Mouse (Mus musculus): ENCODE measurements at regions not wholly inside any gene's neighbourhood (a gene's known extent, or its start where the extent isn't known, plus 50 kb on each side); places are given as distances from the start of the nearest gene placed in this dataset.

DNA sequence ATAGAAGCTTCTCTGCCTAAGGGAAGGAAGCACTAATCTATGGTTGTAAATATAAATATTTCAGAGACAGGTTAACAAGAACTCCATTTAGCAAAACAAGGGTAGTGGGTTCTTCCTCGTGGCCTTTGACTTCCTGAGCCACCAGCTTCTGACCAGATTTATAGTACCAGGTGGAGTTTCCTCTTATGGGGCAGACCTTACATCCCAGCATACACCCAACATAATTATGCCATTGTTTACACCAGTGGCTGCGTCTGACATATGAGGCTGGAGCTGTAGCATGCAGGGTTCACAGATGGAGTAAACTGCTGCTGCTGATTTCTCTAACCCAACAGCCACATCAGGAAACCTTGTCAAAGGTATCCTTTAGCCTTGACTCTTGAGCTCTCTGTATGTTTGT is 75.5 kb downstream of the Trib2 start:
- no peak for DNase-seq (ENCODE audit: low spot score)

DNA sequence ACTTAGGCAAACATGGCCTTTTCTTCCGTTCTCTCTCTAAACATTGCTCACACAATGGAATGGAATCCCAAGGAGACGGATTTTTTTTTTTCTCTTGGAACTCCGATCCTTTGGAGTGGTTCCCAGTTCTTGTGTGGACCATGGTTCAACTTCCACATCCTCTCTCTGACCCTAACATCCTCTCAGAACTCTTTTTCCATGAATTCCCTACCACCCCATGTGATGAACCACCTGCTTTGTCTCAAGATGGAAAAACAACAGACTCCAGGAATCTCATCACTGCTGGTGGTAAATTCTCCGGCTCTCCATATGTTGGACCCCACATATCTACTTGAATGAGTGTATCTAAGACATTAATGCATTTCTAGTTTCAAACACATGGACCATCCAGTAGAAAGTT is 77.7 kb downstream of the Trib2 start:
- no peak for DNase-seq (ENCODE audit: low spot score)

DNA sequence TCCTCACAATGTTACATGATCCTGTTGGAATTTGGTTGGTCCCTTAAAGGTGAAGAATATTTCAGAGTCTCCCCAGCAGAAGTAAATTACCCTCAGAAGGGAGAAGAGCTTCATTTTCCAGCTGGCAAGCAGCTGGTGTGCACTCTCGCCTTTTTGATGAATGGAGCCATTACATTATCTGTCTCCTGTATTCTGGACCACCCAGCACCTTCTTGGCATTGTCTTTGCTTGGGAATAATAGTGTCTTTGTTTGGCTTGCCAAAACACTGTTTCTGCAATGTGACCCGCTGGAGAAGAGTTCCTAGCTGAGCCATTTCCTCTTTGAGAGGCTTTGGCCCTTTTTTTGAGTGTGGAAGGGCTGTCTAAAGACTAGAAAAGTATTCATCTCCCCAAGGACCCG is 85.5 kb downstream of the Trib2 start:
- DNase-seq (ENCODE audit: low spot score) = peak; percentile 26

DNA sequence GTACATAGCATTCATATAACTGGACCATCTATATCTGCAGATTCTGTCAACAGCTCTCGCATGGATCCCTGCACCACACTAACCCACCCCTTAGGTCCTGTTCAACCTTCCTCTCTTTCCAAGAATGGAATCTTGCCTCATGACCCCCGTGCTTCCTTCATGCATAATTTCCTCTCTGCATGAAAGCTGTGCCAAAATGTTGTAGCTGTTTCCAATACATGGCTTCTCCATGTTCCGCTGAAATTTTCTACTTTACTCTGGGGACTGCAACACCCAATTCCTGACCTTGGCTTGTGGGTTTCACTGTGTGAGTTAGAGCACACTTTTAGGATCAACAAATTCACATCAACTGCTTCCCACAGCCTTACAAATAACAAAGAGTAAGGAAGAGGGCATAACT is 87.0 kb downstream of the Trib2 start:
- DNase-seq (ENCODE audit: low spot score) = no peak

DNA sequence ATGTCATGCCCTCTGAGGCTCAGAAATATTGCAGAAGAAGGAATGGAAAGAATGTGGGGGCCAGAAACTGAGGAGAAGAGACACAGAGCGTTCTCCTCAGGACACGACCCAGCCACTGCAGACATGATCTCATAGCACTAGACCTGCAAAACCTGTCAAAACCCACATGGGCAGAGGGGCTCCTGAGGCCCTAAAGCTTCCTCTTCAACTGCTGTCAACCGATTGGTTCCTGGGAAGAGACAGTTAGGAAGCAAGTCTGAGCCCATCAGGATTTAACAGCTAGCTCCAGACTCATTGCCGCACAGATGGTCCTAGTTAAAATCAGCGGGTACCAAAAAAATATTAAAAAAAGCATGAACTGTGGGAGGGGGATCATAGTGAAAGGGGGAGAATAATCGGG is 93.2 kb downstream of the Trib2 start:
- DNase-seq (ENCODE audit: low spot score) = no peak

DNA sequence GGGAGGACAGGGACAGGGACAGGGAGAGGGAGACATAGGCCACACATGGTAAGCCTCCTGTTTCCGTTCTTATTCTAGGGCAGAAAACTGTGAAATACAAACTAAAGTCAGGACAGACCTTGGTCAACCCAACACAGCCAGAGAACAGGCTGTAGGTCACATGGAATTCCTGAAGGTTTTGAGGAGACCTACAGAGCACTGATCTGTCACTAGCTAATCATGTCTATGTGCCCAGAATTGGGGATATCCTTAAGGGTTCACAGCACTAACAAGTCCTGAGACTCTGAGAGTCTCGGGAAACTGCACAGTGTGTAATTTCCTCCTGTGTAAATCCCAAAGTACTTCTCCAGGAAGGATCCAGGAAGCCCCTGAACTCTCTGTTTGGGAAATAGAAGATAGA is 94.6 kb downstream of the Trib2 start:
- no peak for DNase-seq (ENCODE audit: low spot score)

DNA sequence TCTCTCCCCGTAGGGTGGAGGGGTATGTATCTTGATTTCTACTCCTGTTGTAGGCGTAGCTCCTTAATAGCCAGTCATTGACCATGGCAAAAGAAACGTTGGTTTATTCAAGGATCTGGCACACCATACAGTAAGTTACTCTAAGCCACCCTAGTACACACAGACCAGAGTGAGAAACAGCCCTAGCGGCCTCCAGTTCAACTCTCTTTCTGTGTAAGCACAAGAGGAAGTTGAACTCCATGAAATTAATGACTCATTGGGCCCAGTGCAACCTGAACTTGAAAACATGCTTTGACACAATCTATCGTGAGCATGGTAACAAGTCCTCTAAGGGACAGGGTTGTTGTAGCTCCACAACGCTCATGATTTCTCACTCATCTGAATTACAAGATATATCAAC is 96.6 kb downstream of the Trib2 start:
- DNase-seq (ENCODE audit: low spot score) = no peak

DNA sequence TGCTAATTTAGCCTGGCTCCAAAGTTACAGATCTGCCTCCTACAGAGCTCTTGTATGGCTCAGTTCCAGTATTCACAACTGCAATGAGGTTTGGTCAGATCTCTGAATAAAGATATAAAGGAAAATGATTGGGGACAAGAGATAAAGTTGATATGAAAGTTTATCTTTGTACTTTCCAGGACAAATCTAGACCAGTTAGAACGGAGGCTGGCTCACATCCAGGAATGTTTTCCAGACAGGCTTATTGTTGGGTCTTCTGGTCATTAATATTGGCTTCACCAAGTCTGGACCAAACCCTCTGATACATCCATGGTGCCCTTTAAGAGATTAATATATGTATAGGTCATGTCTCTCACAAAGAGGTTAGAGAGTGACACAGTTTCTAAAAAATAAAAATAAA is 97.9 kb downstream of the Trib2 start:
- DNase-seq (ENCODE audit: low spot score) = no peak

DNA sequence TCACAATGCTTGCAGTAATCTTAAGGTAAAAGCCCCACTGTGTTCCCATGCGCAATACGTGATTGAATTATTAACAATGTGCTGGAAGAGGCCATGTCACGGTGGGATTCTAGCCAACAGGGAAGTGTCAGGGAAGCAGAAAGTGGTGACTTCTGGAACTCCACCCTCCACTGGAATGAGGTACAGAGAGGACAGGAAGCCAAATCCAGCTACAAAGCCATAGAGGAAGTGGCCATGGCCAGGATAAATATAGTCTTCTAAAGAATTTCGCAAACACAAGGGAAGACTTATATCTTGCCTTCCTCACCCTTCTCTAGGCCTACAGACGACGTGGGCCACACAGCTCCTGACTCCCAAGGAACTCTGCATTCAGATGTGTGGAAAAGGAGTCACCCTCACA is 98.7 kb downstream of the Trib2 start:
- DNase-seq (ENCODE audit: low spot score) = no peak

DNA sequence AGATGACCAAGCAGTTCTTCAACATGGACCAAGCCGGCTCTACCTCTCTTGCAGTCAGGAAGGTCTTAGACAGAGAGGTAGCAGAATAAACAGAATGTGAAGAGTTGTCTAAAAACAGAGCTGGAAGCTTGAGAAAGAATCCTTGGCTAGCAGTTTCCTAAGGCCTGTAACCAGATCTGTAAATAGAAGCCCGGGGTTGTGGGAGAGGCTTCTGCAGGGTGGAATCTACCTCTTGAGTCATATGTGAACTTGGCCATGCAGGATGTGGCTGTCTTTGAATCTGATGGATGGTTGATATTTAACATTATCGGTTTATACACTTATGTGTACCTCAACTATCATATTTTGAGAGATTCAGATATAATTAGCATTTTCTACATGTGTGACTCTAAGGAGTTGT is 99.4 kb downstream of the Trib2 start:
- no peak for DNase-seq (ENCODE audit: low spot score)

DNA sequence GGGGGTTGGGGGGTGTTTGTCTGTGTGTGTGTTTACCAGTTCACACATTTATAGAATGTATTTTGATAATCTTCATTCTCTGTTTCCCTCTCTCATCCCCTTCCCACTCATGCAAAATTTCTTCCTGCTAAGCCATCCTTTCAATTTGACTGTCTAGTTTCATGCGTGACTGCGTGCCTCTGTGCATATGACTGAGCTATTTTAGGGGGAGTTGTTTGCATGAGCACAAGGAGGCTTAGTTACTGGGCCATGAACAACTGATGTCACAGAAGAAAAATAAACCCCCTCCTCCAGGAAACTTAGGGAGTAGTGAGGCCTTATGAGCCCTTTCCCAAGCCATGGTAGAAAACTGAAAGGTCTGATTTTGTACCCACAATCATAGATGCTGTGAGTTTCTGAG is 103.1 kb downstream of the Trib2 start:
- no peak for DNase-seq (ENCODE audit: low spot score)

DNA sequence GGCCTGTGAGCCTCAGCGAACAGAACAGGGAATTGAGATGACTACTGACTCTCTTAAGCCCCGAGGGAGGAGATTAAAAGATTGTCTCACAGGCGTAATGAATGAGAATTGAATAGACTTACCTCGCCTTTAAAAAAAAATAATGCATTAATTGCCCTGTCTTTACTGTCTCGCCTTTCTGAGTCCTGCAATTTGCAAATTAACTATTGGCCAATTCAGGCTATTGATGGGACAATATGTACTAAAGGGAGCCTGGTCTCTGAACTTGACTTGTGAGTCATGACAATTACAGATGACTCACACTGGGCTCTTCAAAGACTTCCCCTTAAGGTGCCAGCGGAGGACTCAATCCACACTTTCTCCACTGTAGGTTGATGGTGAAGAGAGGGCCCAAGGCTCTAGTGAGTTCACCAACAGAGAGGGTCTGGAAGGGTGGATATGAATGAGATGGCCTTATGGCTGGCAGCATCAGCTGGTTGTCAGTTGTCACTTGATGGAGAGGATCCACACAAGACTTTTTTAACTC is 109.1 kb downstream of the Trib2 start:
- no peak for DNase-seq (ENCODE audit: low spot score)

DNA sequence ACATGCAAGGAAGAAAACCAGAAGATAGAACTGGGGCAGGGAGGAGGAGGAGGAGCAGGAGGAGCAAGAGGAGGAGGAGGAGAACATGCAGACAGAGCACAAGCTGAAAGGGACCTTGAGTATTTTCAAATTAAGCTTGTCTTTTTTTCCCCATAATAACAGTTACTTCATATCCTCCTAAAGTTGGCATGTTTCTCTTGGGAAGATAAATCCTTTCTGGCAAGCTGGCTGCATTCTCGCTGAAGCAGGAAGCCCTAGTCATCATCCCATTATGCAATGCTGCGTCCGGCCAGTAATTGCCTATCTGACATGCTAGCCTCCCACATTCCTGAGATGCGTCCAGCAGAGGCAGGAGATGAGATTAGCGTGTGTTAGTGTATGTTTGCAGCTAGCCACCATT is 112.3 kb downstream of the Trib2 start:
- DNase-seq (ENCODE audit: low spot score) = peak; percentile 46

DNA sequence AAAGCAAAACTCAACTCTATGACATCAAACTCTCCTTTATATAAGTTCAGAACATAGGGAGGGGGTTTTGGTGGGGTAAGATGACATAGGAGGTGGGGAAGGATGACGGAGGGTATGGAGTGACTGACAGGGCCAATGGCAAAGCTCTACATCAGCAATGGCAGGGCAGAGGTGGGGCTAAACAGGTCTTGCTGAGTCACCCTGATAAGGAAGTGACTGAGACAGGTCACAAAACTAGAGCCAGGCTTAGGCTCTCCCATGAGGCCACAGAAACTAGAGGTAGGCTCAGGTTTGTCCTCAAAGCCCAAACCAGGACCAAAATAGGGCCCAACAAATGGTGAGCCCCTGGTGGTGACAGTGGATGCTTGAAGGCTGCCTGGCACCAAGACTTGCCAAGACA is 114.6 kb downstream of the Trib2 start:
- no peak for DNase-seq (ENCODE audit: low spot score)

DNA sequence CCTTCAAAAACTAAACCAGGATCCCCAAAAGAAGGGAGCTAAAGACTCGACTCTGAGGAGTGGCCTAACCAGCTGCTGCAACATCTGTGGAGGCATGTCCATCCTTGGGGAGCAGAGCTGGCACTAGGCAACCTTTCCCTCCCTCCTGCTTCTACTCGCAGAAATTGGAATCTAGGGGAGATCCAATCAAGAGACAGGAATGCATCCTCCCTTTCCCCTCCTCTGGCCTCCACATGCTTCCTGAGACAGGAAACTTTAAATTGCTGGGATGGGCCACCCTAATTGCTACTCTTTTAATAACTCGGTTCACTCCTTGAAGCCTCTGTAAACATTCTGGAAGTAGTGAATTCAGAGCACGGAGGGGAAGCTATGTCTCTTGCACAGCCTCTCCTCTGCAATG is 117.9 kb downstream of the Trib2 start:
- DNase-seq (ENCODE audit: low spot score) = no peak

DNA sequence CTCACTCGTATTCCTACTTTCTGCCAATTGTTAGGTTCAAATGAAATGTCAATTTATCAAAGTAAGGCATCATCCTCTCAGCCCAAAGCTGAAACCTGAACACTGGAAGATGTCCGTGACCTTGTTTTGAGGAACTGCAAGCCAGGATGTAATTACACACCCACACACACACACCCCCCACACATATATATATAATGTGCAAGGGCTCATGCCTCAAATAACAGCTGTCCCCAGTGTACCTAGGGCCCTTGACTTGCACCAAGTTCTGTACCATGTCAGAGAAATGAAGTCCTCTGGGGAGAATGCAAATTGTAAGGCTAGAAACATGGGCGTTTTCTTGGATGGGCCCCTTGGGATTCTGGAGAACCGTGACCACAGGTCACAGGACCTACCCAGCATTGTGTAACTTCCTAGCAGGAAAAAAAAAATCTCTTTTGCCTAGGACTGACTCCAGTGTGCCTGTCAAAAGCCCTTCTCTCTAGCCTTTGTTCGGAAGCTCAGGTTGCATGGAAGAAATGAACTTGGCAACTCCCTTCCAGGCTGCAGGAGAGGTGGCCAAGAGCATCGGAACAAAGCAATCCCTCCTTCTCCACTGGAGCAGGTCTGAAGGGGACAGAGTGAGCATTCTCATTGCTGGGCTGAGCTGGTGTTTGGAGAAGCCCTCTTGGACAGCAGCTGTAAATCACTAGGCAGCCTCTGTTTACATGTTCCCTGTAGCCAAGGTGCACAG is 118.5 kb downstream of the Trib2 start:
- no peak for DNase-seq (ENCODE audit: low spot score)

DNA sequence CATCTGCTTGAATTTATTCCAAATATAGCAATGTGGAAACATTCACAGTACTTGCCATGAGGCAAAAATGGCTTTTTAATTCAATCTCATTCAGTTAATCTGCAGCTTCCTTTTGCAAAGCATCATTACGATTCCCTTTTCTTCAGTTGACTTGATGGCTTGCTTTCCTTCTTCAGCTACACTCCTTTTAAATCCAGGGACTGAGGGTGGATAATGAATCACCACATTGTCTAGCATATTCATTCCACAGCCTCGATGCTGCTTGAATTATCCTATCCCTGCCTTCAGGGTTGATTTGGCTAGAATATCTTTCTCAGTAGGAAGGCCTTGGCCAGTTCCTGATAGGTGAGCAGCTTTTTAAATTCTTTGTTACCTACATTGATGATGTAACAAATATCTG is 128.4 kb downstream of the Trib2 start:
- DNase-seq (ENCODE audit: low spot score) = no peak

DNA sequence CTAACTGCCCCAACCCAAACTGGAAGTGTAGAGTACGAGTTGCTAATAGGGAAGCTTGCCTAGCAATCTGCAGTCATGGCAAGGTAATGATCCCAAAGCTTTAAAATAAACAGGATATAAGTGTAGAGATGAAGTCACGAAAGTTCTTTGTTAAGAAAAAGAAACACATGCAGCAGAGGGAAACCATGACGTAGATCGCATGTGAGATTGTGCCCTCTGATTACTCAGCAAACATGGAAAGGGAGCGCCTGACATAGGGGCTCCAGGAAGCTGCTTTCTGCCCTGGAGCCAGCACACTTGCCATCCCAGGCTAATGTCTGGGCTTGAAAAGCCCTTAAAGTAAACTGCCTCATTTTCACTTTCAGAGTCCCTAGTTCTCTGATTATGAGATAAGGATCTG is 132.4 kb downstream of the Trib2 start:
- no peak for DNase-seq (ENCODE audit: low spot score)

DNA sequence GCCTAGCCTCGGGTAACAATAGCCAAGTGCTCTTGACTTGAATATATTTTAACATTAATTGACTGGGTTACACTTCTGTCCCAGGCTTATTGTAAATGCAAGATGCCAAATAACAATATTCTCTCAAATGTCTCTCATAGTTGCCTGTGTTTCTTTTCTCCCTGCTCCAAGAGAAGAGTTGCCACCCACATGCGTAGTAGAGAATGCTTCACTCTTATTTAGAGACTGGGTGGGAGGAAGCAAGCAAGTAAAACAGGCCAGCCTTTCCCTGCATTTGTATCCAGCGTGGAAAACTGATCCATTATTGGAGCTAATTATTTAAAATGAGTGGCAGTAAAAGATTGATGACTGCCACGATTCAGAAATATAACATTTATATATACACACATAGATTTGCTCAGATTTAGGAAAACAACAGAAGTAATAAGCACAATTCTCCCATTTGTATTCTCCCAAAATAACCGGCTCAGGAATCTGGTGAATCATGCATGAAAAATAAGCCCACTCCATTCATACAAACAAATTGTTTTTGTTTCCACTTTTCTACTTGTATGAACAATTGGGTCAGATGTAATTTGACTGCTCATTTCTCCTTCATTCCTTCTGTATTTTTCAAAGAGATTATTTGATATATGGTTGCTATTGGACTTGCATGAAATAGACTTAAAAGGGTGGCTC is 134.9 kb downstream of the Trib2 start:
- peak; percentile 11 for DNase-seq (ENCODE audit: low spot score)

DNA sequence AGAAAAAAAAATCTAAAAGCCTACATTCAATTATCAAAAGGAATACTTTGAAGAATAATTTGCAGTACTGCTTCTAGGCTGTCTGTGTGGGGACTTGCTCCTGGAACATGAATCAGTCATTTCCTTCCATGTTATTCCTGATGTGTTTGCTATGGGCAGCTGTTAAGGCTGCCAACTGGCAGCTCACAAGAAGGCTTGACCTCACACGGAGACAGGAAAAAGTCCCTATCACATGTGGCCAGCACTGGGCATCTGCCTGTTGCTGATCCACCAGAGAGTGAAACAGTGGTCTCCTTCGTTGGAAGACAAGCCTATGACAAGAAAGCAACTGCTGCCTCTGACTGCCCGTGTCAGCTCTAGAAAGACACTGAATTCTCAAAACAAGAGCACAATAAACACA is 140.6 kb downstream of the Trib2 start:
- DNase-seq (ENCODE audit: low spot score) = no peak

DNA sequence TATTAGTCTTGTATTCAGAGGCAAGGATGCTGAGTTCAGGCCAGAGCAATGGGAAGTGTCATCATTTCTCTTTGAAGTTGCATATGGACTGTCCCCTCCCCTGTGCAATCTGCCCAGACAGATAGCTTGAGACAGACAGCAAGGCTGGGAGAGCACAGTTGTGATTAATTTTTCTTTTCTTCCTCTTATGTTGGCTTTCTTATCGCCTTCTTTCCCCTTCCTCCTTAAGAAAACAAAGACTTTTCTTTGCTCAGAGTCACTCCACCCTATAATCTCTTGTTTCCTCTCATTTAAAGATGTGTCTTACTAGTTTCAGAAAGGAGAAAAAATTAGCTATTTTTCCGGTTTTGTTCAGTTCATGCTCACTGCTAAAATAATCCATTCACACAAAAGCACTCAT is 157.0 kb downstream of the Trib2 start:
- no peak for DNase-seq (ENCODE audit: low spot score)

DNA sequence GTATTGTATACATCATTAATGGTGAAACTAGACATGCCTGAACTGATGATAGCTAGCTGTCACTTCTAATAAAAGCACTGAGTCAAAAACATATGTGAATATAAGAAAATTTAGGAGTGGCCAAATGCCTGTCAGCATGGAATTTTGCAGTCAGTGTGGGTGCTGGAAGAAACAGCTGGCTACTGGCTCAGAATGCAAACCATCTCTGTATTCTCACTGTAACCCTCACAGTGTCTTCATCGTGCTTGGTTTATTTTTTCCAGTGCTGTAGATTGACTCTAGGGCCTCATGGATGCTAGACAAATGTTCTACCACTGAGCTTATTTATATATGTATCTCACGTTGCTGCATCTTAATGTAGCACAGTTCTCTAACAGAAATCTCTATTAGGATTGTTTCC is 157.4 kb downstream of the Trib2 start:
- no peak for DNase-seq (ENCODE audit: low spot score)

DNA sequence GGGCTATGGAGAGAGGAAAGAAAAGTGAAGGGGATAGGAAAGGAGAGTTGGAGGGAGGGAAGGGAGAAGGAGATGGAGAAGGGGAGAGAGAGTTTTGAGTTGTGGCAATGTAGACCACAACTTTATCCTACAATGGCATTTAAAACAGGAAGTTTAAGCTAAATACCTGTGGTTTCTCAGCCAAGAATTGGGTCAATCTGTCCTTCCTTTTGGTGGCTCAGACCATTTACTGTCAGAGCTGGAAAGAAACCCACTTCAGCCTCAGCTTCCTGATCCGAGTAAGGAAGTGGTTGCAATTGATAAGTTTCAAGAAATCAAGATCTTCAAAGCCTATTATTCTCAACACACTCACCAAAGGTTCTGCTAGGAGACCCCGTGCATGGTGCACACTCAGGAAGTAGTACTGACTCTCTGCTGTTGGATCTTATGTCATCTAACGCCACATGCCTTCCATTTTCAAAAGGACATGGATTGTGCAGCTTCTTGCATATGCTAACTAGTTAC is 158.9 kb downstream of the Trib2 start:
- DNase-seq (ENCODE audit: low spot score) = no peak

DNA sequence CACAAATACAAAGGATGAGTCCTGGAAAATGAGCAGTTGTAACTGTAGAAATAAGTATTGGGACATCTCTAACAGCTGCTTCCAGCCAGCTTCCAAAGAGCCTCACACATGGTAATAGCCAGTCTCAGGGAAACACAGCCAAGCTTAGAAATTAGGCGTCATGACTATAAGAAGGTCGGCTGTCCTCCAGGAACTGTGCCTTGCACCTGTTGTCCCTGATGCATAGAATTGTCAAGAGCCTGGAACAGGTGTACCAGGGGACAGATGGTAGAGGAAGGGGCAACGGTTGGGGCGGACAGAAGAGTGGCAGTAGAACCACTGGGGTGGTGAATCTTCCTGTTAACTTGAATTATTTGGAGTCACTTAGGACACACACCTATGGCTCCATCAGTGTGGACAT is 162.1 kb downstream of the Trib2 start:
- no peak for DNase-seq (ENCODE audit: low spot score)

Measured in retina, embryonic 14.5 days (tissue).